Mouse (Mus musculus) heart, adult 2 months (tissue): ENCODE results near the gene Cdc42.

Experiments used
- CTCF ChIP-seq: fragments of 200-600 bp; IDR thresholded peaks from 2 replicates; pipeline ENCODE4 v1.8.1; 2022; ENCODE audit warnings: antibody characterized with exemption, mild to moderate bottlenecking, moderate library complexity
- POLR2A ChIP-seq: fragments of 200-500 bp; IDR thresholded peaks from 2 replicates; pipeline ENCODE4 v1.6.1; 2011; ENCODE audit warnings: mild to moderate bottlenecking, low read depth, low read length, control low read depth; ENCODE audit not compliant: insufficient read depth

- TF ChIP-seq POLR2A (no peak), CTCF (no peak)
Observed at GRCm38 (mm10) chr4:137276443-137277165, 80.9 kb downstream of the Cdc42 start.
